Mouse (Mus musculus): Measurements from ENCODE around the gene Dcxr. TPM values are rescaled to one million over a fixed set of nuclear protein-coding genes. Genes with fewer than 3 reads are reported as not detected.
A peak's percentile ranks its signal among the peaks of the same experiment; 100 is the strongest.
"Not testable (repeated sequence)": the region's sequence is repeated elsewhere in the genome, so short reads cannot be mapped to it uniquely, and the experiment has no call there.

The Dcxr gene
- polyA plus RNA-seq, 1 experiment from 2014 or later: 17.9 TPM

DNA sequence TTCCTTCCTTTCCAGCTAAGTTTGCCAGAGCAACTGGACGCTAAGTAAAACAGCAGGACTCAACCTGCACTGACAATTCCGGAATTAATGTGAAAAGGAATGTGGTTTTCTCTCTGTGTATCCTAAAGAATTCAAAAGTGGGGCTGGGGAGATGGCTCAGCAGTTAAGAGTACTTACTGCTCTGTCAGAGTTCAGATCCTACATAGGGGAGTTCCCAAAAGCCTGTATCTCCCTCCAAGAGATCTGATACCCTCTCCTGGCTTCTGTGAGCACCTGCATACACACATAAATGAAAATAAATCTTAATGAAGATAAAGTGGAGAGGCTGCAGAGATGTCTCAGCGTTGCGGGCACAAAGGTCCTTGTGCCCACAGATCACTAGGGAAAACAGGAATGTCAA is 24.5 kb upstream of the Dcxr start:
- H3K4me2 ChIP-seq: no peak overlapping the region
- H3K9ac ChIP-seq: no peak overlapping the region
- no peaks in the 10 kb centered on the region for H3K36me3 ChIP-seq
- H3K9me3 ChIP-seq: no peaks in the 10 kb centered on the region
- no peak overlapping the region for H3K4me3 ChIP-seq
- no peaks in the 10 kb centered on the region for H3K4me1 ChIP-seq
- 68% methylated on average over 4 of the region's 4 CpGs for WGBS
- H3K27me3 ChIP-seq: 0 out of 2 replicates have a peak, but pooled peaks cover 3% of the 10 kb centered on the region
- H3K27ac ChIP-seq: no peak overlapping the region
- ATAC-seq (ENCODE audit: insufficient number of reproducible peaks, insufficient read depth, low FRiP score, low TSS enrichment, low read depth): no peak

GRCm38 (mm10) chr11:120749430-120749829 is 22.3 kb upstream of the Dcxr start:
- H3K27ac ChIP-seq: no peak overlapping the region
- no peaks in the 10 kb centered on the region for H3K36me3 ChIP-seq
- ATAC-seq (ENCODE audit: insufficient number of reproducible peaks, insufficient read depth, low FRiP score, low TSS enrichment, low read depth): no peak
- H3K27me3 ChIP-seq: 0 out of 2 replicates have a peak, but pooled peaks cover 3% of the 10 kb centered on the region
- H3K4me3 ChIP-seq: no peak overlapping the region
- no peak overlapping the region for H3K9ac ChIP-seq
- no peak overlapping the region for H3K4me2 ChIP-seq
- H3K4me1 ChIP-seq: no peaks in the 10 kb centered on the region
- 59% methylated on average over 8 of the region's 8 CpGs for WGBS
- H3K9me3 ChIP-seq: no peaks in the 10 kb centered on the region

DNA sequence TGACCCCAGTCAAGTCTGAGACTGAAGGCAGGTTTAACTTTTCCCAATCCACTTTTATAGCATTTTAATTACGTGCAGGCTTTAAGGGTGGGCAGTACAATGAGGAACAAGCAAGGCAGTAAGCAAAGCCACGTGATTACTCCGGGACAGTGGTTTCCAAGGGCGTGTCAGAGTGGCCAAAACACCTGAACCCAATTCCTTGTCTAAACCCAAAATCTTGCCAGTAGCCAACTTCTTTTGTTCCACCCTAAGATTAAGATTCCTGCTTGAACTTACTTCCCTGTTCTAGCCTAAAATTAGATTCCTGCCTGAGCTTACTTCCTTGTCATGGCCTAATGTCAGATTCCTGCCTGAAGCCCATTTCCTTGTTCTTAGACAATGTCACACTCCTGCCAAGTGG is 20.9 kb upstream of the Dcxr start:
- H3K9me3 ChIP-seq: no peaks in the 10 kb centered on the region
- H3K4me2 ChIP-seq: no peak overlapping the region
- no peak overlapping the region for H3K9ac ChIP-seq
- 66% methylated on average over 4 of the region's 4 CpGs for WGBS
- no peaks in the 10 kb centered on the region for H3K36me3 ChIP-seq
- no peak overlapping the region for H3K4me3 ChIP-seq
- H3K27me3 ChIP-seq: 0 out of 2 replicates have a peak, but pooled peaks cover 3% of the 10 kb centered on the region
- H3K4me1 ChIP-seq: no peaks in the 10 kb centered on the region
- no peak for ATAC-seq (ENCODE audit: insufficient number of reproducible peaks, insufficient read depth, low FRiP score, low TSS enrichment, low read depth)
- no peak overlapping the region for H3K27ac ChIP-seq

DNA sequence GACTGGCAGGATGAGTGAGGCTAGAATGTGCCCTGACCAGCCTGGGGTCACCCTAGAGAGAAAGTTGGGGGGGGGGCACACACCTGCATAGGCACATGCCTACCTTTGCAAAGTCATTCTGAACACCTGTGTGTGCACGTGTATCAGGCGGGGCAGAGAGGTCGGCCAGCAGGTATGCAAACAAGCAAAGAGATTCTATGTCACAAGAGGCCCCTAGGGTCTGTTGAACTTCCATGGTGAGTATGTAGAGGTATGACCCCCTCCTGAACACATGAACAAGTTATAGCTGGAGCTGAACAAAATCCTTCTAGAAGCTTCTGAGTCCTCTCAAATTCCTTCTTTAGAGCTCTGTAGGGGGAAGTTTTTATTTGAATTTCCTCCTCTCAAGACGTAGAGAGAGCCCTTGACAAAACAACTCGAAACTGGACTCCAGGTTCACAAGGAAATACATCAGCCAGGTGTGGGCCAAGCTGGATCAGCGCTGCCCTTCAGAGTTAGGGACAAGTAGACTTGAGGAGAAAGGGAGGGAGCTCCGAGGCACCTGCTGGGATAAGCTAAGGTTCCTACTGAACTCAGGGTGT is 17.1 kb upstream of the Dcxr start:
- no peak overlapping the region for H3K27ac ChIP-seq
- ATAC-seq (ENCODE audit: insufficient number of reproducible peaks, insufficient read depth, low FRiP score, low TSS enrichment, low read depth): no peak
- H3K4me3 ChIP-seq: no peak overlapping the region
- no peaks in the 10 kb centered on the region for H3K36me3 ChIP-seq
- no peaks in the 10 kb centered on the region for H3K9me3 ChIP-seq
- H3K4me2 ChIP-seq: no peak overlapping the region
- no peak overlapping the region for H3K9ac ChIP-seq
- WGBS: 68% methylated on average over 7 of the region's 7 CpGs
- no peaks in the 10 kb centered on the region for H3K4me1 ChIP-seq
- no peaks in the 10 kb centered on the region for H3K27me3 ChIP-seq

GRCm38 (mm10) chr11:120740981-120741380 is 13.9 kb upstream of the Dcxr start:
- Histone ChIP-seq H3K9ac (no peak overlapping the region), H3K27ac (no peak overlapping the region), H3K27me3 (no peaks in the 10 kb centered on the region), H3K4me1 (no peaks in the 10 kb centered on the region), H3K36me3 (no peaks in the 10 kb centered on the region), H3K4me3 (no peak overlapping the region), H3K4me2 (no peak overlapping the region), H3K9me3 (no peaks in the 10 kb centered on the region)
- ATAC-seq (ENCODE audit: insufficient number of reproducible peaks, insufficient read depth, low FRiP score, low TSS enrichment, low read depth): no peak
- 87% methylated on average over 5 of the region's 5 CpGs for WGBS

GRCm38 (mm10) chr11:120736424-120736823 is 9.3 kb upstream of the Dcxr start:
- no peaks in the 10 kb centered on the region for H3K9me3 ChIP-seq

DNA sequence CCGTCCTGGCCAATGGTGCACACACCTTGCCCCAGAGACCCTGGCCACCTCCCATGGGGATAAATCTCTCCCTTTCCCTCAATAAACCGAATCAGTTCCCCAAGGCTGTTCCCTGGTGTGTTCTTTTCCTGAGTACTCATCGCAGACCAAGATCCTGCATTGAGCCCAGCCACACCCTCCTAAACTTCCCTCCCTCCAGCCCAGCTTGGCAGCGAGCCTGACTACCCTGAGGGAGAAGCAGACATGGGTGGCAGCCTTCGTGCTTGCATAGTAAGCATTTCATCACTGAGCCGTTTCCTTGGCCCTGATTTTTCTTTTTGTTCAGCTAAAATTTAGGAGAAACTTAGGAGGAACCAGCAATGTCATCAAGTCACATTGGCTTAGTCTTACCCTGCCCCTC is 6.4 kb upstream of the Dcxr start:
- Histone ChIP-seq H3K36me3 (no peaks in the 10 kb centered on the region), H3K4me2 (no peak overlapping the region), H3K9me3 (no peaks in the 10 kb centered on the region), H3K4me3 (no peak overlapping the region), H3K27me3 (no peaks in the 10 kb centered on the region), H3K4me1 (peaks cover 24% of the 10 kb centered on the region), H3K27ac (no peak overlapping the region), H3K9ac (no peak overlapping the region)
- 44% methylated on average over 6 of the region's 6 CpGs for WGBS
- ATAC-seq (ENCODE audit: insufficient number of reproducible peaks, insufficient read depth, low FRiP score, low TSS enrichment, low read depth): no peak

More at GRCm38 (mm10) chr11:120736424-120736823, 9.3 kb upstream of the Dcxr start:
- no peak overlapping the region for H3K9ac ChIP-seq
- H3K27ac ChIP-seq: no peak overlapping the region
- no peak overlapping the region for H3K4me3 ChIP-seq
- no peaks in the 10 kb centered on the region for H3K36me3 ChIP-seq
- 77% methylated on average over 6 of the region's 6 CpGs for WGBS
- H3K27me3 ChIP-seq: no peaks in the 10 kb centered on the region
- no peak for ATAC-seq (ENCODE audit: insufficient number of reproducible peaks, insufficient read depth, low FRiP score, low TSS enrichment, low read depth)
- no peak overlapping the region for H3K4me2 ChIP-seq
- H3K4me1 ChIP-seq: peaks cover 20% of the 10 kb centered on the region

DNA sequence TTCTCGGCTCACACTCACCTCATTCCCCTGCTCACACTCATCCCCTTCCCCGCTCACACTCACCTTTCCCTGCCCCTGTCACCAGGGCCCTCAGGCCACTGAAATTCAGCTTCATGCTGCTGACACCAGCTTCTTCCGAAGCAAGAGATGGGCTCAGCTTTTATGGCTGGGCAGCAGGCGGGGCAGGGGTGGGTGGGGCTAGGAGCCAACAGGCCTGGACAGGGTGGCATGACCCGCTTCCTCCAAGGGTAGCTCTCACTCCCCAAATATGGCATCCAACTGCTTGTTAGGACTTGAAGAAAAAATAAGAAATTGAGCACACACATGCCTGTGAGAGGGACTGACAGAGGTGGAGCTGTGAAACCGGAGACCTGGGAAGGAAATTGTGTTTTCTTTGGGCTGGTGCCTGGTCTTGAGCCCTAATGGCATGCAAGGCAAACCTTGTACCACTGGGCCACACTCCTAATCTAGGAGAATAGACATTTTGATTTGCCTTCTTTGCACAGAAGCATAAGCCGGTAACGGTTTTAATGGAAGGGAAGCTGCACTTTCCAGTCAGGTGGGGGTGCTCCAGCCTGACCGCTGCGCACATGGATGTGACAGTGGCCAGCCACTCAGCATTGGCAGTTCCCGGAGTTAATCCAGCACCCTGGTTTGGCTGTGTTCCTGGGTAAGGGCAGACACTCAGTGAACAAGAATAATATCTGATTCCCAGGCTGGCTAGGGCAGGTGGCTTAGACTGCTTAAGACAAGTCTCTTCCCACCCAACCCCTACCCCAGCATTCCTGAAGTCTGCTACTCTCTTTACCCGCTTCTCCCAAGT is 5.0 kb upstream of the Dcxr start, which contains the start of gene Cbr2:
Gene Cbr2, minus strand, starts transcription at position 257 of the 823 bp plus-strand sequence.
- peak within 1 kb of the TSS; percentile 66; the same call in 1 of the 2 replicates for H3K27ac ChIP-seq
- peak within 1 kb of the TSS; percentile 22; the same call in 1 of the 2 replicates for H3K4me2 ChIP-seq

DNA sequence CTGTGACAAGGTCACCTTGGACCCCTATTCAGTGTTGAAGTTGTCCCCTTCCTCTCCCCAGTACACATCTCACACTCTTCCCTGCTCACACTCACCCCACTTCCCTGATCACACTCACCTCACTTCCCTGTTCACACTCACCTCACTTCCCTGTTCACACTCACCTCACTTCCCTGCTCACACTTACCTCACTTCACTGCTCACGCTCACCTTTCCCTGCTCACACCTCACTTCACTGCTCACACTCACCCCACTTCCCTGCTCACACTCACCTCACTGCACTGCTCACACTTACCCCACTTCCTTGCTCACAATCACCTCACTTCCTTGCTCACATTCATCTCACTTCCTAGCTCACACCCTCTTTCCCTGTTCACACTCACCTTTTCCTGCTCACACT is 4.3 kb upstream of the Dcxr start:
- no peaks in the 10 kb centered on the region for H3K9me3 ChIP-seq

More for the DNA sequence above, 5.0 kb upstream of the Dcxr start, which contains the start of gene Cbr2:
- 64% methylated on average over 12 of the region's 12 CpGs for WGBS
- H3K36me3 ChIP-seq: no peaks in the 10 kb centered on the region
- no peak within 1 kb of the TSS; the same call in 1 of the 2 replicates for H3K9ac ChIP-seq
- no peaks in the 10 kb centered on the region for H3K9me3 ChIP-seq
- peaks cover 24% of the 10 kb centered on the region for H3K4me1 ChIP-seq
- ATAC-seq (ENCODE audit: insufficient number of reproducible peaks, insufficient read depth, low FRiP score, low TSS enrichment, low read depth): no peak
- no peak within 1 kb of the TSS for H3K4me3 ChIP-seq
- no peaks in the 10 kb centered on the region for H3K27me3 ChIP-seq

DNA sequence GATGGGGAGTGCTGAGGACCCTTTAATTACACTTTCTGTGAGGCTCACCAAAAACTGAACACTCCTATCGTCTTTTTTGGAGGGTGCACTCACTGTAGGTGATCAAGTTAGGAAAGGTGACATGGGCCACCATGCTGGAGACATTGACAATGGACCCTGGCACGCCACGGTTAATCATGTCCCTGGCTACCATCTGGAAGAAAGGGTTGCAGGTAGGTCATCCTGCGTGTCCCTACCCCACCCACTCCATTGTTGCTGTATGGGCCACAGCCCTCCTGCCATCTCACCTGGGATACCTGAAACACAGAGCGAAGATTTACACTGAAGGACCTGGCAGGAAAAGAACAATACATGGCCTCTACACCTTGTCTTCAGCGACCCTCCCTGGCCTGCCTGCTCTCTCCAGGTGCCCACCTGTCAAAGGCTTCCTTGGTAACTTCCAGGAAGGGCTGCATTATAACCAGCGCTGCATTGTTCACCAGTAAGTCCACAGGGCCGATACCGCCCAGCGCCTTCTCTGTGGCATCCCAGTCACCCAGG is 3.3 kb upstream of the Dcxr start:
- Histone ChIP-seq H3K27ac (no peak overlapping the region), H3K27me3 (no peaks in the 10 kb centered on the region), H3K9ac (no peak overlapping the region), H3K4me1 (peaks cover 33% of the 10 kb centered on the region), H3K4me3 (no peak overlapping the region), H3K36me3 (0 out of 2 replicates have a peak, but pooled peaks cover 3% of the 10 kb centered on the region), H3K9me3 (no peaks in the 10 kb centered on the region), H3K4me2 (no peak overlapping the region)
- no peak for ATAC-seq (ENCODE audit: insufficient number of reproducible peaks, insufficient read depth, low FRiP score, low TSS enrichment, low read depth)
- WGBS: 88% methylated on average over 10 of the region's 10 CpGs

More for the DNA sequence above, 4.3 kb upstream of the Dcxr start:
- peaks cover 30% of the 10 kb centered on the region for H3K4me1 ChIP-seq
- no peak overlapping the region; the same call in 1 of the 2 replicates for H3K9ac ChIP-seq
- peak overlapping the region; percentile 22; the same call in 1 of the 2 replicates for H3K4me2 ChIP-seq
- no peaks in the 10 kb centered on the region for H3K27me3 ChIP-seq
- 92% methylated on average over 1 of the region's 1 CpGs for WGBS
- H3K36me3 ChIP-seq: no peaks in the 10 kb centered on the region
- H3K4me3 ChIP-seq: no peak overlapping the region
- no peak for ATAC-seq (ENCODE audit: insufficient number of reproducible peaks, insufficient read depth, low FRiP score, low TSS enrichment, low read depth)
- peak overlapping the region; percentile 66; the same call in 1 of the 2 replicates for H3K27ac ChIP-seq

DNA sequence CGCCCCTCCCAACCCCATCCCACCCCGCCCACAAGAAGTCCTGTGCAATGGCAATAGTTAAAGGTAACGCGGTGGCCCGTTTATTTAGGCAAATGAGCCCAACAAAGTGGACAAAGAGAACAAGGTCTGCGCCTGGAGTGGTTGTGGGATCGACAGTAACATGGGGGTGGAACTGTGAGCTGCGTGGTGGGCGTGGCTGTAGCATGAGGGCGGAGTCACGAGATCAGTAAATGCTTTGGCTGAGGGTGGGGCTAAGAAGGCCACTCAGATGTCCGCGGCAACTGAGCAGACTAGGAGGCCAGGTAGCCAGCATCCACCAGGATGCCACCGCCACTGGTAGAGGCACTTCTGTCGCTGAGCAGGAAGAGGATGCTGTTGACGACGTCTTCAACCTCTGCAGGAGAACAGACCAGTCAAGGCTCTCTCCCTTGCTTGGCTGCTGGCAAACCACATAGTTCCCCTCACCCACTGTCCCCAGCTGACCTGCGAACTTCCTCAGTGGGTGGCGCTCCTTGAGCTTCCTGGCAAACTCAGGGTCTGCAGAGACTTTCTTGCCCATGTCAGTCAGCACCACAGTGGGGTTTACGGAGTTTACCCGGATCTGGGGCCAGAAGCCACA is 2.5 kb upstream of the Dcxr start:
- H3K9me3 ChIP-seq; H3K27ac ChIP-seq; ATAC-seq (ENCODE audit: insufficient number of reproducible peaks, insufficient read depth, low FRiP score, low TSS enrichment, low read depth); H3K27me3 ChIP-seq; H3K36me3 ChIP-seq: not testable (repeated sequence)
- 0 out of 2 replicates have a peak overlapping the region, but pooled peaks have one; percentile 21 for H3K9ac ChIP-seq
- 4% methylated on average over 18 of the region's 21 CpGs for WGBS
- H3K4me1 ChIP-seq: peaks cover 33% of the 10 kb centered on the region
- H3K4me2 ChIP-seq: peak overlapping the region; percentile 51
- peak overlapping the region; percentile 17; the same call in 1 of the 2 replicates for H3K4me3 ChIP-seq

Measured in embryonic facial prominence, embryonic 13.5 days (tissue).